Mouse (Mus musculus) embryonic facial prominence, embryonic 11.5 days (tissue): ENCODE measurements around the gene Entpd2. TPM values are rescaled to one million over a fixed set of nuclear protein-coding genes. Genes with fewer than 3 reads are reported as not detected.
"Not testable (repeated sequence)": the region's sequence is repeated elsewhere in the genome, so short reads cannot be mapped to it uniquely, and the experiment has no call there.

ENCODE experiments used
- ATAC-seq: fragments of 200-750 bp; cut with Nextera tagmentation; replicated peaks from 2 replicates; pipeline ENCODE4 v1.8.0; 2017; ENCODE audit warnings: low read depth; ENCODE audit not compliant: insufficient number of reproducible peaks, low FRiP score, low TSS enrichment
- DNase-seq: peaks from one replicate; pipeline ENCODE4 v3.0.0-alpha.2; 2015; ENCODE audit warnings: low spot score
- H3K27ac ChIP-seq: fragments of 300-500 bp; sonication (generic); replicated peaks from 2 replicates; pipeline ENCODE4 v1.5.1; 2014; ENCODE audit warnings: mild to moderate bottlenecking, low read depth, low read length, control low read depth
- H3K27me3 ChIP-seq: fragments of 300-500 bp; sonication (generic); 2 replicates; pipeline ENCODE4 v1.6.1; 2014; ENCODE audit warnings: mild to moderate bottlenecking, low read length, moderate library complexity, mixed read lengths; ENCODE audit not compliant: control insufficient read depth, insufficient read depth
- H3K36me3 ChIP-seq: fragments of 300-500 bp; sonication (generic); replicated peaks from 2 replicates; pipeline ENCODE4 v1.6.1; 2014; ENCODE audit warnings: low read depth, mild to moderate bottlenecking, low read length, moderate library complexity, mixed read lengths; ENCODE audit not compliant: control insufficient read depth, insufficient read depth
- H3K4me1 ChIP-seq: fragments of 300-500 bp; sonication (generic); 2 replicates; pipeline ENCODE4 v1.6.1; 2014; ENCODE audit warnings: low read length, mixed read lengths; ENCODE audit not compliant: control insufficient read depth, insufficient read depth
- H3K4me2 ChIP-seq: fragments of 300-500 bp; sonication (generic); 2 replicates; pipeline ENCODE4 v1.6.1; 2014; ENCODE audit warnings: low read depth, mild to moderate bottlenecking, control low read depth, low read length, moderate library complexity
- H3K4me3 ChIP-seq: fragments of 300-500 bp; sonication (generic); 2 replicates; pipeline ENCODE4 v1.5.1; 2014; ENCODE audit warnings: low read depth, low read length, control low read depth
- H3K9ac ChIP-seq: fragments of 300-500 bp; sonication (generic); replicated peaks from 2 replicates; pipeline ENCODE4 v1.6.1; 2014; ENCODE audit warnings: mild to moderate bottlenecking, control low read depth, low read length
- H3K9me3 ChIP-seq: fragments of 300-500 bp; sonication (generic); replicated peaks from 2 replicates; pipeline ENCODE4 v1.6.1; 2016; ENCODE audit warnings: mild to moderate bottlenecking, low read length, inconsistent platforms, mixed read lengths; ENCODE audit not compliant: control insufficient read depth
- WGBS: fragments of 180-500 bp; shearing (Covaris S2); extraction: QIAGEN DNeasy Blood & Tissue Kit; methylation state at CpG from one replicate; pipeline ENCODE4 v1.1.7; 2014; 5-methylcytosine and 5-hydroxymethylcytosine counted together
- polyA plus RNA-seq: library from polyadenylated mRNA; unstranded; fragments of >200 nt; fragmentation: Nextera tagmentation; extraction: Ambion mirVana; gene quantifications from 2 replicates; pipeline ENCODE4 v1.2.1, GENCODE M21; 2014

Entpd2 gene
- polyA plus RNA-seq, 1 experiment from 2014 or later, result 0.10 TPM

GRCm38 (mm10) chr2:25413436-25413835 is 17.8 kb downstream of the Entpd2 start:
- not testable (repeated sequence) for H3K27ac ChIP-seq, H3K9ac ChIP-seq, H3K4me1 ChIP-seq, H3K4me3 ChIP-seq, H3K4me2 ChIP-seq, H3K9me3 ChIP-seq, H3K27me3 ChIP-seq, ATAC-seq, DNase-seq, H3K36me3 ChIP-seq

GRCm38 (mm10) chr2:25417426-25417825 is 21.8 kb downstream of the Entpd2 start:
- Histone ChIP-seq H3K27me3 (no peaks in the 10 kb centered on the region), H3K27ac (no peak overlapping the region), H3K4me2 (no peak overlapping the region), H3K9me3 (no peaks in the 10 kb centered on the region), H3K36me3 (no peaks in the 10 kb centered on the region), H3K4me1 (no peaks in the 10 kb centered on the region), H3K4me3 (no peak overlapping the region), H3K9ac (no peak overlapping the region)
- ATAC-seq (no peak), DNase-seq (no peak)
- 23% methylated on average over 3 of the region's 3 CpGs for WGBS

- no peak overlapping the region for H3K27ac ChIP-seq
- H3K9ac ChIP-seq, result no peak overlapping the region
- WGBS, result 21% methylated on average over 3 of the region's 3 CpGs
- ATAC-seq (no peak), DNase-seq (peak; percentile 82)
- no peak overlapping the region for H3K4me3 ChIP-seq
- H3K9me3 ChIP-seq, result no peaks in the 10 kb centered on the region
- no peaks in the 10 kb centered on the region for H3K4me1 ChIP-seq
- H3K27me3 ChIP-seq, result peaks cover 14% of the 10 kb centered on the region
- H3K4me2 ChIP-seq, result no peak overlapping the region
- no peaks in the 10 kb centered on the region for H3K36me3 ChIP-seq
These were observed 26.2 kb downstream of the Entpd2 start for GRCm38 (mm10) chr2:25421896-25422295.

GRCm38 (mm10) chr2:25422587-25423410 is 27.1 kb downstream of the Entpd2 start, which contains the start of gene Fut7:
Gene Fut7, plus strand, starts transcription at chr2:25423267.
- 0 out of 2 replicates have a peak within 1 kb of the TSS, but pooled peaks have one; percentile 11 for H3K9ac ChIP-seq
- no peak for ATAC-seq

GRCm38 (mm10) chr2:25423626-25424025 is 28.0 kb downstream of the Entpd2 start:
- H3K27me3 ChIP-seq, result peaks cover 14% of the 10 kb centered on the region
- no peak overlapping the region for H3K4me3 ChIP-seq
- no peak for DNase-seq
- no peak overlapping the region for H3K27ac ChIP-seq
- no peak overlapping the region for H3K4me2 ChIP-seq
- ATAC-seq, result no peak
- 63% methylated on average over 1 of the region's 1 CpGs for WGBS
- H3K36me3 ChIP-seq, result no peaks in the 10 kb centered on the region
- H3K9ac ChIP-seq, result no peak overlapping the region
- H3K9me3 ChIP-seq, result no peaks in the 10 kb centered on the region
- no peaks in the 10 kb centered on the region for H3K4me1 ChIP-seq

More at GRCm38 (mm10) chr2:25422587-25423410, 27.1 kb downstream of the Entpd2 start, which contains the start of gene Fut7:
- H3K4me2 ChIP-seq, result no peak within 1 kb of the TSS
- H3K27ac ChIP-seq, result no peak within 1 kb of the TSS
- no peak within 1 kb of the TSS for H3K4me3 ChIP-seq
- 63% methylated on average over 17 of the region's 17 CpGs for WGBS
- H3K36me3 ChIP-seq, result no peaks in the 10 kb centered on the region
- no peak for DNase-seq
- no peaks in the 10 kb centered on the region for H3K4me1 ChIP-seq
- H3K27me3 ChIP-seq, result peaks cover 14% of the 10 kb centered on the region
- H3K9me3 ChIP-seq, result no peaks in the 10 kb centered on the region

- Histone ChIP-seq H3K36me3 (no peaks in the 10 kb centered on the region), H3K9me3 (no peaks in the 10 kb centered on the region), H3K9ac (no peak overlapping the region), H3K27me3 (peaks cover 18% of the 10 kb centered on the region), H3K4me2 (no peak overlapping the region), H3K4me1 (no peaks in the 10 kb centered on the region), H3K27ac (no peak overlapping the region), H3K4me3 (no peak overlapping the region)
- no peak for ATAC-seq
- no peak for DNase-seq
- WGBS, result 43% methylated on average over 27 of the region's 27 CpGs
These were observed 29.8 kb downstream of the Entpd2 start for GRCm38 (mm10) chr2:25425481-25425880.

- no peaks in the 10 kb centered on the region for H3K36me3 ChIP-seq
- 26% methylated on average over 5 of the region's 5 CpGs for WGBS
- DNase-seq, result peak; percentile 84
These were observed 31.1 kb downstream of the Entpd2 start for GRCm38 (mm10) chr2:25426721-25427191.

GRCm38 (mm10) chr2:25427256-25427655 is 31.6 kb downstream of the Entpd2 start:
- H3K4me1 ChIP-seq, result no peaks in the 10 kb centered on the region
- no peaks in the 10 kb centered on the region for H3K36me3 ChIP-seq
- 93% methylated on average over 5 of the region's 5 CpGs for WGBS
- DNase-seq (no peak), ATAC-seq (no peak)
- H3K9me3 ChIP-seq, result no peaks in the 10 kb centered on the region
- no peak overlapping the region for H3K4me2 ChIP-seq
- peaks cover 18% of the 10 kb centered on the region for H3K27me3 ChIP-seq
- H3K27ac ChIP-seq, result no peak overlapping the region
- H3K9ac ChIP-seq, result no peak overlapping the region
- no peak overlapping the region for H3K4me3 ChIP-seq

More at GRCm38 (mm10) chr2:25426721-25427191, 31.1 kb downstream of the Entpd2 start:
- no peak overlapping the region for H3K4me3 ChIP-seq
- H3K9ac ChIP-seq, result no peak overlapping the region
- H3K4me1 ChIP-seq, result no peaks in the 10 kb centered on the region
- no peak overlapping the region for H3K4me2 ChIP-seq
- H3K9me3 ChIP-seq, result no peaks in the 10 kb centered on the region
- H3K27ac ChIP-seq, result no peak overlapping the region
- peaks cover 18% of the 10 kb centered on the region for H3K27me3 ChIP-seq
- ATAC-seq, result no peak
